Mouse (Mus musculus) kidney, embryonic 14.5 days (tissue): ENCODE results near the gene Ptpn11. TPM values are rescaled to one million over a fixed set of nuclear protein-coding genes. Genes with fewer than 3 reads are reported as not detected.
A peak's percentile ranks its signal among the peaks of the same experiment; 100 is the strongest.
"Not testable (repeated sequence)": the region's sequence is repeated elsewhere in the genome, so short reads cannot be mapped to it uniquely, and the experiment has no call there.

Experiments used
- ATAC-seq: fragments of 200-750 bp; cut with Nextera tagmentation; 2 replicates; pipeline ENCODE4 v1.8.0; 2017; ENCODE audit warnings: moderate number of reproducible peaks, mild to moderate bottlenecking, moderate TSS enrichment, moderate library complexity; ENCODE audit not compliant: low FRiP score, low TSS enrichment
- H3K27ac ChIP-seq: fragments of 300-500 bp; sonication (generic); 2 replicates; pipeline ENCODE4 v1.5.1; 2014; ENCODE audit warnings: low read depth, mild to moderate bottlenecking, low read length, moderate library complexity, mixed read lengths
- H3K27me3 ChIP-seq: fragments of 300-500 bp; sonication (generic); 2 replicates; pipeline ENCODE4 v1.6.1; 2014; ENCODE audit warnings: mild to moderate bottlenecking, low read length; ENCODE audit not compliant: control insufficient read depth, insufficient read depth
- H3K36me3 ChIP-seq: fragments of 300-500 bp; sonication (generic); 2 replicates; pipeline ENCODE4 v1.6.1; 2014; ENCODE audit warnings: low read length, mixed read lengths; ENCODE audit not compliant: control insufficient read depth, insufficient read depth
- H3K4me1 ChIP-seq: fragments of 300-500 bp; sonication (generic); 2 replicates; pipeline ENCODE4 v1.6.1; 2014; ENCODE audit warnings: low read length, mixed read lengths; ENCODE audit not compliant: control insufficient read depth, insufficient read depth
- H3K4me2 ChIP-seq: fragments of 300-500 bp; sonication (generic); replicated peaks from 2 replicates; pipeline ENCODE4 v1.6.1; 2014; ENCODE audit warnings: low read depth, mild to moderate bottlenecking, low read length
- H3K4me3 ChIP-seq: fragments of 300-500 bp; sonication (generic); 2 replicates; pipeline ENCODE4 v1.5.1; 2014; ENCODE audit warnings: mild to moderate bottlenecking, low read length
- H3K9ac ChIP-seq: fragments of 300-500 bp; sonication (generic); 2 replicates; pipeline ENCODE4 v1.6.1; 2014; ENCODE audit warnings: low read depth, mild to moderate bottlenecking, low read length, moderate library complexity
- H3K9me3 ChIP-seq: fragments of 300-500 bp; sonication (generic); 2 replicates; pipeline ENCODE4 v1.6.1; 2016; ENCODE audit warnings: low read length; ENCODE audit not compliant: control insufficient read depth
- WGBS: fragments of 180-500 bp; shearing (Covaris S2); extraction: QIAGEN DNeasy Blood & Tissue Kit; methylation state at CpG from one replicate; pipeline ENCODE4 v1.1.7; 2014; 5-methylcytosine and 5-hydroxymethylcytosine counted together
- polyA plus RNA-seq: library from polyadenylated mRNA; unstranded; fragments of >200 nt; fragmentation: Nextera tagmentation; extraction: Ambion mirVana; gene quantifications from 2 replicates; pipeline ENCODE4 v1.2.1, GENCODE M21; 2014

Ptpn11 gene
- polyA plus RNA-seq, 1 experiment from 2014 or later, result 26.5 TPM

- H3K4me1 ChIP-seq, result no peaks in the 10 kb centered on the region
- H3K36me3 ChIP-seq, result no peaks in the 10 kb centered on the region
- 85% methylated on average over 4 of the region's 4 CpGs for WGBS
- H3K27me3 ChIP-seq, result no peaks in the 10 kb centered on the region
- H3K4me3 ChIP-seq, result no peak overlapping the region
- H3K27ac ChIP-seq, result no peak overlapping the region
- no peak for ATAC-seq
- no peak overlapping the region for H3K4me2 ChIP-seq
- H3K9me3 ChIP-seq, result no peaks in the 10 kb centered on the region
- no peak overlapping the region for H3K9ac ChIP-seq
Measured at GRCm38 (mm10) chr5:121226845-121227244, 35.6 kb upstream of the Ptpn11 start.

GRCm38 (mm10) chr5:121226406-121226805 lies 35.2 kb upstream of the Ptpn11 start:
- Histone ChIP-seq H3K36me3 (no peaks in the 10 kb centered on the region), H3K27me3 (no peaks in the 10 kb centered on the region), H3K27ac (no peak overlapping the region), H3K4me3 (no peak overlapping the region), H3K9me3 (no peaks in the 10 kb centered on the region), H3K4me1 (0 out of 2 replicates have a peak, but pooled peaks cover under 1% of the 10 kb centered on the region), H3K4me2 (no peak overlapping the region), H3K9ac (no peak overlapping the region)
- WGBS, result 69% methylated on average over 3 of the region's 3 CpGs
- ATAC-seq, result no peak

GRCm38 (mm10) chr5:121225854-121226253 lies 34.7 kb upstream of the Ptpn11 start:
- H3K4me2 ChIP-seq, result no peak overlapping the region
- H3K36me3 ChIP-seq, result no peaks in the 10 kb centered on the region
- 92% methylated on average over 2 of the region's 2 CpGs for WGBS
- ATAC-seq, result no peak
- H3K27ac ChIP-seq, result no peak overlapping the region
- 0 out of 2 replicates have a peak, but pooled peaks cover 3% of the 10 kb centered on the region for H3K4me1 ChIP-seq
- no peaks in the 10 kb centered on the region for H3K9me3 ChIP-seq
- H3K4me3 ChIP-seq, result no peak overlapping the region
- no peaks in the 10 kb centered on the region for H3K27me3 ChIP-seq
- H3K9ac ChIP-seq, result no peak overlapping the region

GRCm38 (mm10) chr5:121224856-121225255 lies 33.7 kb upstream of the Ptpn11 start:
- Histone ChIP-seq H3K4me1 (0 out of 2 replicates have a peak, but pooled peaks cover 3% of the 10 kb centered on the region), H3K27ac (no peak overlapping the region), H3K9me3 (no peaks in the 10 kb centered on the region), H3K4me2 (no peak overlapping the region), H3K4me3 (no peak overlapping the region), H3K9ac (no peak overlapping the region), H3K36me3 (no peaks in the 10 kb centered on the region), H3K27me3 (no peaks in the 10 kb centered on the region)
- 92% methylated on average over 3 of the region's 3 CpGs for WGBS
- ATAC-seq, result no peak

- not testable (repeated sequence) for H3K4me3 ChIP-seq, H3K9ac ChIP-seq, H3K4me1 ChIP-seq, H3K9me3 ChIP-seq, H3K27me3 ChIP-seq, H3K4me2 ChIP-seq, H3K27ac ChIP-seq, ATAC-seq, H3K36me3 ChIP-seq
- WGBS, result 92% methylated on average over 3 of the region's 4 CpGs
Measured at GRCm38 (mm10) chr5:121224020-121224419, 32.8 kb upstream of the Ptpn11 start.

- peak overlapping the region; percentile 90 for H3K9ac ChIP-seq
- no peaks in the 10 kb centered on the region for H3K27me3 ChIP-seq
- no peaks in the 10 kb centered on the region for H3K36me3 ChIP-seq
- H3K4me2 ChIP-seq, result peak overlapping the region; percentile 76
- 0 out of 2 replicates have a peak, but pooled peaks cover 3% of the 10 kb centered on the region for H3K4me1 ChIP-seq
- H3K9me3 ChIP-seq, result no peaks in the 10 kb centered on the region
- ATAC-seq, result no peak
- no peak overlapping the region for H3K27ac ChIP-seq
- WGBS, result 16% methylated on average over 23 of the region's 23 CpGs
- H3K4me3 ChIP-seq, result peak overlapping the region; percentile 92
Measured at GRCm38 (mm10) chr5:121221328-121221850, 30.2 kb upstream of the Ptpn11 start.

- Histone ChIP-seq H3K9ac (peak overlapping the region; percentile 90), H3K4me1 (0 out of 2 replicates have a peak, but pooled peaks cover 3% of the 10 kb centered on the region), H3K9me3 (no peaks in the 10 kb centered on the region), H3K4me3 (peak overlapping the region; percentile 92), H3K27me3 (no peaks in the 10 kb centered on the region), H3K36me3 (no peaks in the 10 kb centered on the region), H3K4me2 (peak overlapping the region; percentile 76), H3K27ac (peak overlapping the region; percentile 24; the same call in 1 of the 2 replicates)
- ATAC-seq, result peak; percentile 48; the same call in 1 of the 2 replicates
- under 1% methylated on average over 34 of the region's 38 CpGs for WGBS
Measured at GRCm38 (mm10) chr5:121220732-121221301, 29.6 kb upstream of the Ptpn11 start.

- peak; percentile 93 for ATAC-seq
- peak within 1 kb of the TSS; percentile 90 for H3K9ac ChIP-seq
- peak within 1 kb of the TSS; percentile 76 for H3K4me2 ChIP-seq
- no peaks in the 10 kb centered on the region for H3K9me3 ChIP-seq
- H3K27me3 ChIP-seq, result no peaks in the 10 kb centered on the region
- under 1% methylated on average over 55 of the region's 90 CpGs for WGBS
- peak within 1 kb of the TSS; percentile 92 for H3K4me3 ChIP-seq
- H3K36me3 ChIP-seq, result no peaks in the 10 kb centered on the region
- 0 out of 2 replicates have a peak, but pooled peaks cover 3% of the 10 kb centered on the region for H3K4me1 ChIP-seq
- peak within 1 kb of the TSS; percentile 24; the same call in 1 of the 2 replicates for H3K27ac ChIP-seq
Measured at GRCm38 (mm10) chr5:121219980-121220731, 29.0 kb upstream of the Ptpn11 start, which contains the start of gene Hectd4. TSS of gene Hectd4 (plus strand) at chr5:121220219.

GRCm38 (mm10) chr5:121219190-121219589 lies 28.0 kb upstream of the Ptpn11 start:
- no peak overlapping the region for H3K4me2 ChIP-seq
- H3K4me1 ChIP-seq, result 0 out of 2 replicates have a peak, but pooled peaks cover 3% of the 10 kb centered on the region
- WGBS, result 92% methylated on average over 1 of the region's 1 CpGs
- no peaks in the 10 kb centered on the region for H3K27me3 ChIP-seq
- no peak overlapping the region for H3K27ac ChIP-seq
- no peak for ATAC-seq
- H3K4me3 ChIP-seq, result no peak overlapping the region
- H3K9ac ChIP-seq, result no peak overlapping the region
- no peaks in the 10 kb centered on the region for H3K9me3 ChIP-seq
- no peaks in the 10 kb centered on the region for H3K36me3 ChIP-seq
